Mouse (Mus musculus) cerebellum, postnatal 10 days (tissue): ENCODE data around the gene Mctp2.
A peak's percentile ranks its signal among the peaks of the same experiment; 100 is the strongest.

Experiments
- DNase-seq, 2 experiments: peaks; one replicate each; pipeline ENCODE4 v3.0.0; 2021; ENCODE audit warnings: mixed read lengths in 2 of 2

Gene Mctp2

GRCm38 (mm10) chr7:72078896-72079295, 227.5 kb downstream of the Mctp2 start:
- no peak for DNase-seq

GRCm38 (mm10) chr7:72071418-72072184, 234.8 kb downstream of the Mctp2 start:
- peak; percentile 36 to 61 for DNase-seq

- DNase-seq: no peak
Observed at GRCm38 (mm10) chr7:72068454-72068853, 238.0 kb downstream of the Mctp2 start.

- DNase-seq: no peak
Observed at GRCm38 (mm10) chr7:72066352-72066751, 240.1 kb downstream of the Mctp2 start.

- no peak for DNase-seq
Observed at GRCm38 (mm10) chr7:72051759-72052158, 254.6 kb downstream of the Mctp2 start.

GRCm38 (mm10) chr7:72047588-72048585, 258.5 kb downstream of the Mctp2 start:
- peak in 1 of 2 experiments; percentile 2 for DNase-seq
